Mouse (Mus musculus) kidney, postnatal 0 days (tissue): ENCODE results near the gene Zfp764. TPM values are rescaled to one million over a fixed set of nuclear protein-coding genes. Genes with fewer than 3 reads are reported as not detected.
"Not testable (repeated sequence)": the region's sequence is repeated elsewhere in the genome, so short reads cannot be mapped to it uniquely, and the experiment has no call there.

Source experiments
- ATAC-seq: fragments of 200-750 bp; cut with Nextera tagmentation; replicated peaks from 2 replicates; pipeline ENCODE4 v1.8.0; 2017; ENCODE audit warnings: low read depth, moderate number of reproducible peaks, moderate TSS enrichment, moderate library complexity; ENCODE audit not compliant: low FRiP score
- DNase-seq: peaks from one replicate; pipeline ENCODE4 v3.0.0-alpha.2; 2016; ENCODE audit warnings: low spot score
- H3K27ac ChIP-seq: fragments of 300-500 bp; sonication (generic); 2 replicates; pipeline ENCODE4 v1.5.1; 2014; ENCODE audit warnings: mild to moderate bottlenecking
- H3K27me3 ChIP-seq: fragments of 300-500 bp; sonication (generic); 2 replicates; pipeline ENCODE4 v1.6.1; 2014; ENCODE audit warnings: low read length, mixed read lengths; ENCODE audit not compliant: insufficient read depth
- H3K36me3 ChIP-seq: fragments of 300-500 bp; sonication (generic); 2 replicates; pipeline ENCODE4 v1.6.1; 2014; ENCODE audit warnings: low read length, mixed read lengths; ENCODE audit not compliant: insufficient read depth
- H3K4me1 ChIP-seq: fragments of 300-500 bp; sonication (generic); replicated peaks from 2 replicates; pipeline ENCODE4 v1.6.1; 2014; ENCODE audit warnings: antibody characterized with exemption, low read length, mixed read lengths; ENCODE audit not compliant: insufficient read depth
- H3K4me2 ChIP-seq: fragments of 300-500 bp; sonication (generic); 2 replicates; pipeline ENCODE4 v1.6.1; 2014; ENCODE audit warnings: mild to moderate bottlenecking, low read length, moderate library complexity, mixed read lengths
- H3K4me3 ChIP-seq: fragments of 300-500 bp; sonication (generic); replicated peaks from 2 replicates; pipeline ENCODE4 v1.5.1; 2014; ENCODE audit warnings: low read depth, low read length
- H3K9ac ChIP-seq: fragments of 300-500 bp; sonication (generic); 2 replicates; pipeline ENCODE4 v1.6.1; 2014; ENCODE audit warnings: low read depth, low read length
- H3K9me3 ChIP-seq: fragments of 300-500 bp; sonication (generic); replicated peaks from 2 replicates; pipeline ENCODE4 v1.6.1; 2016; ENCODE audit warnings: low read length, inconsistent platforms, mixed read lengths
- CTCF ChIP-seq: IDR thresholded peaks from 2 replicates; pipeline ENCODE4 v1.5.1; 2016; ENCODE audit warnings: antibody characterized with exemption, low read depth, mild to moderate bottlenecking, moderate library complexity
- WGBS: fragments of 180-500 bp; shearing (Covaris S2); extraction: QIAGEN DNeasy Blood & Tissue Kit; methylation state at CpG from one replicate; pipeline ENCODE4 v1.1.7; 2014; 5-methylcytosine and 5-hydroxymethylcytosine counted together
- polyA plus RNA-seq: library from polyadenylated mRNA; unstranded; fragments of >200 nt; fragmentation: Nextera tagmentation; extraction: Ambion mirVana; gene quantifications from 2 replicates; pipeline ENCODE4 v1.2.1, GENCODE M21; 2015

Gene Zfp764
- polyA plus RNA-seq, 1 experiment from 2014 or later: 5.6 TPM

- no peak for TF ChIP-seq CTCF
- ATAC-seq (peak; percentile 92), DNase-seq (peak; percentile 98)
- Histone ChIP-seq H3K36me3 (no peaks in the 10 kb centered on the region), H3K4me2 (peak within 1 kb of the TSS; percentile 90), H3K27me3 (no peaks in the 10 kb centered on the region), H3K27ac (peak within 1 kb of the TSS; percentile 90), H3K9me3 (no peaks in the 10 kb centered on the region), H3K9ac (peak within 1 kb of the TSS; percentile 80), H3K4me3 (peak within 1 kb of the TSS; percentile 66), H3K4me1 (peaks cover 10% of the 10 kb centered on the region)
- under 1% methylated on average over 45 of the region's 45 CpGs for WGBS
Measured at GRCm38 (mm10) chr7:127393157-127393943, 13.3 kb downstream of the Zfp764 start, which contains the start of gene E430018J23Rik. TSS of gene E430018J23Rik (minus strand) at chr7:127393629.

- no peak overlapping the region for H3K27ac ChIP-seq
- 87% methylated on average over 8 of the region's 8 CpGs for WGBS
Measured at GRCm38 (mm10) chr7:127392251-127392824, 14.3 kb downstream of the Zfp764 start.

GRCm38 (mm10) chr7:127391538-127391937 is 15.1 kb downstream of the Zfp764 start:
- H3K9me3 ChIP-seq: no peaks in the 10 kb centered on the region
- DNase-seq (no peak), ATAC-seq (no peak)
- no peak overlapping the region for H3K27ac ChIP-seq
- H3K9ac ChIP-seq: no peak overlapping the region
- H3K4me1 ChIP-seq: peaks cover 10% of the 10 kb centered on the region
- TF ChIP-seq CTCF: no peak
- H3K36me3 ChIP-seq: no peaks in the 10 kb centered on the region
- H3K4me3 ChIP-seq: no peak overlapping the region
- no peak overlapping the region for H3K4me2 ChIP-seq
- H3K27me3 ChIP-seq: no peaks in the 10 kb centered on the region
- WGBS: 96% methylated on average over 16 of the region's 16 CpGs

More at GRCm38 (mm10) chr7:127392251-127392824, 14.3 kb downstream of the Zfp764 start:
- Histone ChIP-seq H3K4me3 (peak overlapping the region; percentile 66), H3K9ac (peak overlapping the region; percentile 80; the same call in 1 of the 2 replicates), H3K4me1 (peaks cover 10% of the 10 kb centered on the region), H3K27me3 (no peaks in the 10 kb centered on the region), H3K36me3 (no peaks in the 10 kb centered on the region), H3K4me2 (peak overlapping the region; percentile 90), H3K9me3 (no peaks in the 10 kb centered on the region)
- ATAC-seq (no peak), DNase-seq (no peak)
- TF ChIP-seq CTCF: no peak

GRCm38 (mm10) chr7:127390306-127390705 is 16.3 kb downstream of the Zfp764 start:
- no peak overlapping the region for H3K27ac ChIP-seq
- peaks cover 10% of the 10 kb centered on the region for H3K4me1 ChIP-seq
- H3K9ac ChIP-seq: no peak overlapping the region
- no peak overlapping the region for H3K4me2 ChIP-seq
- no peak for TF ChIP-seq CTCF
- DNase-seq: no peak
- no peak for ATAC-seq
- H3K4me3 ChIP-seq: no peak overlapping the region
- 66% methylated on average over 7 of the region's 7 CpGs for WGBS
- H3K9me3 ChIP-seq: no peaks in the 10 kb centered on the region
- H3K27me3 ChIP-seq: no peaks in the 10 kb centered on the region
- H3K36me3 ChIP-seq: no peaks in the 10 kb centered on the region

GRCm38 (mm10) chr7:127388201-127388600 is 18.4 kb downstream of the Zfp764 start:
- H3K27me3 ChIP-seq, H3K4me3 ChIP-seq, H3K36me3 ChIP-seq, H3K27ac ChIP-seq, ATAC-seq, H3K4me1 ChIP-seq, H3K9ac ChIP-seq, DNase-seq, H3K9me3 ChIP-seq, H3K4me2 ChIP-seq: not testable (repeated sequence)

- WGBS: 20% methylated on average over 38 of the region's 38 CpGs
- 0 out of 2 replicates have a peak within 1 kb of the TSS, but pooled peaks have one; percentile 50 for H3K27ac ChIP-seq
- TF ChIP-seq CTCF: no peak
Measured at GRCm38 (mm10) chr7:127386641-127387392, 19.8 kb downstream of the Zfp764 start, which contains the start of gene 9130019O22Rik. TSS of gene 9130019O22Rik (minus strand) at chr7:127387166.

GRCm38 (mm10) chr7:127385560-127385959 is 21.1 kb downstream of the Zfp764 start:
- not testable (repeated sequence) for DNase-seq, H3K9me3 ChIP-seq, H3K27me3 ChIP-seq, H3K4me2 ChIP-seq, H3K36me3 ChIP-seq, H3K4me3 ChIP-seq, H3K9ac ChIP-seq, ATAC-seq, H3K4me1 ChIP-seq, H3K27ac ChIP-seq
- WGBS: 96% methylated on average over 4 of the region's 4 CpGs

More at GRCm38 (mm10) chr7:127386641-127387392, 19.8 kb downstream of the Zfp764 start, which contains the start of gene 9130019O22Rik:
- peak within 1 kb of the TSS; percentile 65 for H3K9ac ChIP-seq
- peak; percentile 93 for DNase-seq
- peak within 1 kb of the TSS; percentile 49 for H3K4me3 ChIP-seq
- no peaks in the 10 kb centered on the region for H3K27me3 ChIP-seq
- H3K4me1 ChIP-seq: no peaks in the 10 kb centered on the region
- H3K9me3 ChIP-seq: no peaks in the 10 kb centered on the region
- peak within 1 kb of the TSS; percentile 71 for H3K4me2 ChIP-seq
- ATAC-seq: peak; percentile 82
- H3K36me3 ChIP-seq: 0 out of 2 replicates have a peak, but pooled peaks cover 3% of the 10 kb centered on the region
